Mouse (Mus musculus) kidney, adult 8-10 months (tissue): Measurements from ENCODE around the gene Igf2bp2.

ENCODE experiments used
- DNase-seq, 2 experiments: peaks; one replicate each; pipeline ENCODE4 v3.0.0; 2022

Igf2bp2 gene

GRCm38 (mm10) chr16:22147131-22147530 lies 16.0 kb downstream of the Igf2bp2 start:
- DNase-seq, result no peak

DNA sequence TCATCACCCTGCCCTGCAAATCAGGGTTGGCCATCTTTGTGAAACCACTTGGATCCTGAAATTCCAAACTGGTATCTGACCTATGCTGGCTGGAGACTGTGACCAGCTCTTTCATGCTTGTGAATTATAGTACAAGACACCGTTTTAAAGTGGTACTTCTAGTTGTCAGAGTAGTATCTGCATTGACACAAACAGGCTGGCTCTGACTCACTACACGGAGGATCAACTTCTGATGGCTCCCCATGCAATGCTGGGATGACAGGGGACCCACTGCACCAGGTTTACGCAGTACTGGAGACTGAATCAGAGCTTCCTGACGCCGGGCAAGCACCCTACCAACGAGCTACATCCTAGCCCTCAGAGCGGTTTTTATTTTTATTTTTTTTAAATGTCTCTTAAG lies 17.0 kb downstream of the Igf2bp2 start:
- no peak for DNase-seq

DNA sequence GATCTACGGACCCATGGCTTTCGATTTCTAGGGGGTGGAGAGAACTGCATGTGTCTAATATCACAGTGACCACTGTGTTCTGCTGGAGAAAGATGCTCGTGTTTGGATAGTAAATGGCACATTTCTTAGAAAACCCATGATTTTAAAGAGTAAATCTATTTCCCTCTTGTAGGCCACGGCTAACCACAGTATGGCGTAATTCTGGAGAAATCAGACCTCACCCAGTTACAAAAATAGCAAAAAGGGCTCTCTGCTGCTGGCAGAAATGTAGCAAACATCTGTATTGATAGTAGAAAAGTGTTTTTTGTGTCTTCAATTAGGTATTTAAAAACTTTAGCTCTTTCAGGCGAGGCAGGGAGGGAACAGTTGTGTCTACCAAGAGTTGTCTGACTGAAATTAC lies 18.6 kb downstream of the Igf2bp2 start:
- DNase-seq, result no peak

- peak; percentile 65 to 73 for DNase-seq
These were observed 22.2 kb downstream of the Igf2bp2 start for GRCm38 (mm10) chr16:22140861-22141260.

- no peak for DNase-seq
These were observed 23.3 kb downstream of the Igf2bp2 start for GRCm38 (mm10) chr16:22139821-22140220.

GRCm38 (mm10) chr16:22136198-22136597 lies 26.9 kb downstream of the Igf2bp2 start:
- no peak for DNase-seq

- DNase-seq, result peak; percentile 22 to 29
These were observed 31.8 kb downstream of the Igf2bp2 start for GRCm38 (mm10) chr16:22131321-22131720.

DNA sequence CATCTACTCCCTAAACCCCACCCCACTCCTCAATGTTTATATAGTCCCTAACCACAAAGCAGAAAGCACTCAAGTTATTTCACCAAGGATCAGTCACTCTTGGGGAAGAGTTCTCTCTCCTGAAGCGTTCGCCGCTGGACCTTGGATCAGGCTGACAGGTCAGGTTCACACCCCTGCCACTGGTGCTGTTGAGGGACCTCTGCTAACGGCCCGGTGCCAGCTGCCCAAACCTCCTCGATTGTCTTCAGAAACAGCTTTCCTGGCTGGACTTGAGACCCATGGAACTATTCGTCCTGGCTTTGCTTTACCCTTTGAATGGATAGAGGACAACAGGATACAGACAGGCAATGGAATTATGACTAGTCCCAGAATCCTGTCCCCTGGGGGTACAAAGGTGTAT lies 33.6 kb downstream of the Igf2bp2 start:
- peak; percentile 29 to 47 for DNase-seq

- DNase-seq, result no peak
These were observed 34.5 kb downstream of the Igf2bp2 start for GRCm38 (mm10) chr16:22128595-22128994.

DNA sequence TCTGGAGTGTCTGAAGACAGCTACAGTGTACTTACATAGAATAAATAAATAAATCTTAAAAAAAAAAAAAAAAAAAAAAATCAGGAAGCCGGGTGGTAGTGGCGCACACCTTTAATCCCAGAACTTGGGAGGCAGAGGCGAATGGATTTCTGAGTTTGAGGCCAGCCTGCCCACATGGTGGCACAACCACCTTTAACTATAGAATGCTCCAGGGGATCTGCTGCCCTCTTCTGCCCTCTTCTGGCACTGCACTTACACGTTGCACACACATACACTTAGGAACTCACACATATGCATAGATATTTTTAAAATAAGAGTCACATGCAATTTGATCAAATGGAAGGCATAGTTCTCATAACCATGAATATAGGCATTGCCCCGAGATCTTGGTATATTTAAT lies 35.3 kb downstream of the Igf2bp2 start:
- DNase-seq, result no peak

DNA sequence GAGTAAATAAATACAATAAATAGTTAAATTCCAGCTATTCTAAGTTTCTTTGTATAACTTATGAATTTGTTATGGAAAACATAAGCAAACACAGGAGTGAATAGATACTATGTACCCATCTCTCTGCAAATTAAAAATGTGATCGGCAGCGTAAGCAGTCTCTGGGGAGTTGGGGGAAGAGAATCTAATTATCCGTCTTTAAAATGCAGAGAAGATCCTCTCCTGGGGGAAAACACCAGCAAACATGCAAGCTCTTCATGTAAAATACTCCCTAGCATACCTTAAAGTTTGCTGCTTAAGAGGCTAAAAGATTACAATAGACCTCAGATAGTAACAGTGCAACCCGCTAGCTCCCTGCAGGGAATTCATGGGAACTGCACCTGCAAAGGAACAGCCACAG lies 36.2 kb downstream of the Igf2bp2 start:
- DNase-seq, result no peak

- DNase-seq, result no peak
These were observed 38.7 kb downstream of the Igf2bp2 start for GRCm38 (mm10) chr16:22124325-22124918.

DNA sequence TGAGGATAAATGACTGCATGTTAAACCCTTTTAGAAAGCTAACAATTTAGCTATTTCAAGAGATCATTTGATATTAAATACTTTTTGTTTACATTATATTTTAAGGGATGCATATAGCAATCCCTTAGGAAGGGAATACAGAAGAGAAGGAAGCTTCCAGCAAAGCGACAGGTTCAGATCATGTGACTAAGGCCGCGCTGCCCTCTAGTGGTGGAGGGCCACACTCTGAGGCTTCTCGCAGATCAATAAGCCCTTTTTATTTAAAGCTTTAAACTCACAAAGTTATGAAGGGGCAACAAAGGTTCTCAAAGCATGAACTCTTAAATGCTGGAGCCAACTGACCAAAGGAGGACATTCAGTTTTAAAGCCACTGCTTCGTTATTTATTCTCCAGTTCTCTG lies 39.4 kb downstream of the Igf2bp2 start:
- DNase-seq, result peak; percentile 21 to 69

DNA sequence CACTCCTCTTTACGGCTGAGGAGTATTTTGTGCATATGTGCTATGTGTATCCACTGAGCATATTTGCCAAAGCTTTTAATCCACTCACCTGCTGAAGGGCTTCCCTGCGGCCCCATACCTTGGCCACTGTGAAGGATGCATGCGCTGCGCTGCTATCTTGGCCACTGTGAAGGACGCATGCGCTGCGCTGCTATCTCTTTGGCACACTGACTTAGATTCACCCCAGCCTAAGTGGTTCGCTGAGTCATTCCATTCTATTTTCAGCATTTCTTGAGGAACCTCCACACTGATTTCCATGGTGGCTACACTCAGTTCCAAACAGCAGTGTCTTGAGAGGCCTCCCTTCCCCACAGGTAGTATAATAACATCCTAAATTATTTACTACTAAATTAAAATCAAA lies 42.0 kb downstream of the Igf2bp2 start:
- no peak for DNase-seq

- DNase-seq, result peak in 1 of 2 experiments; percentile 13
These were observed 43.6 kb downstream of the Igf2bp2 start for GRCm38 (mm10) chr16:22119524-22119923.

- DNase-seq, result peak; percentile 33 to 52
These were observed 44.2 kb downstream of the Igf2bp2 start for GRCm38 (mm10) chr16:22118716-22119501.

DNA sequence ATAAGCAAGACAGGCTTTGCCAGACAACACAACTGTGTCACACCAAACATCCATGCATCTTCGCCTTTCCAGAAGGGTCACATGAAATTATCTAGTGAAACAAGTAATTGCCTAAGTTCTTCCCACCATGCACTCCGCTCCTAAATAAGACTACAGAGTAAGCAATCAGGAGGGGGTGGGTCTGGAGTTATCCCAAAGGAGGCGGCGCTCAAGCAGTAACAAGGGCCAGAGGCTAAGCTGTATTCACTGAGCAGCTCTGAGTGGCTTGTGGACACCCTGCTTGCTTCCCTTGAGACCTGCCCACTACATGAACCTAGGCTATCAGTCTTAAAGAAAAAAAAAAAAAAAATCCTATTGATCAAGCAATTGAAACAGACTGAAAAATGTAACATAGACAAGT lies 44.9 kb downstream of the Igf2bp2 start:
- DNase-seq, result peak in 1 of 2 experiments; percentile 13

GRCm38 (mm10) chr16:22116748-22117147 lies 46.4 kb downstream of the Igf2bp2 start:
- DNase-seq, result no peak

DNA sequence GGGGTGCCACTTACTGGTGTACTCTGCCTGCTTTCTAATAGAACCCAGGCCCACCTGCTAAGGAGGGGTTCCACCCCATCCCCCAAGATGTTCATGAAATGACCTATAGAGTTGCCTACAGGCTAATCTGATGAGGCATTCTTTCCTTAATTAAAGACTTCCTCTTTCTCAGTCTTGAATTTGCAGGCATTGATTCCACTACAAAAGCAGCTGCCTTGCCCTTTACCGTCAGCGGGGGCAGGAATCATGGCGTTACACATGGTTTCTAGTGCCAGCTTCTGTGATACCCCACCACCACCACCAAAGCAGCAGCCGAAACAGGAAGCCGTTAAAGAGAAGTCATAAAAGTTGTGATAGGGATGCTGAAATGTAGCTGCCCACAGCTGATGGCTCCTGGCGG lies 47.0 kb downstream of the Igf2bp2 start:
- no peak for DNase-seq

DNA sequence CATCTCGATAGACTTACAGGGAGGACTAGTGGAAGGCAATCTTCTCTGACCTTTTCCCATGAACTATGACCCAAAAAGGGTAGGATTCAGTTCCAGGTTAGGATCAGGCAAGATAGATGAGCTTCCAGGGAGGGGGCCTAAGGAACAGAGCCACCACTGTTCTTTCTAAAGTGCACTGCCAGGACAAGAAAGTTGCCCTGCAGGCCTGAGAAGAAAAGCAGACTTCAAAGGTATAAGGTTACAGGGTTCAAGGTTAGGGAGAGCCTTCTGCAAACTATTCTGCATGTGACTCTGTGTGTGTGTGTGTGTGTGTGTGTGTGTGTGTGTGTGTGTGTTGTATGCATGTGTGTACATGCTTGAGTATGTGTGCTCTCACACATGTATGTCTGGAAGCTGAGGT lies 53.1 kb downstream of the Igf2bp2 start:
- DNase-seq, result no peak

DNA sequence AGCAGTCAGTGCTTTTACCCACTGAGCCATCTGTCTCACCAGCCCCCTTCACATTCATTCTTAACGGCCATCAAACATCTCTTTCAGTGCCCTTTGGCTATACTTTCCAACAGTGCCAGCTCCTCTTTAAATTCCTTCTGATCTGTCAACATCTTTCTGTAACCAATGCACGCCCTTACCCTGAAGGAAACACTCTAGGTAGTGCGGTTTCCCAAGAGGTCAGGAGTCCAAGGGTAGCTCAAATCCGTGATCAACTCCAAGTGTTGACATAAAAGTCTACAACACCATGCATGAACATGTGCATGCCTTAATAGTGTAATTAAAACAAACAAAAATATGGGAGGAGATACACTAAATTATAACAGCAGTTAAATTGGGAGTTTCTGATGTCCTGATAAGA lies 53.9 kb downstream of the Igf2bp2 start:
- DNase-seq, result no peak

DNA sequence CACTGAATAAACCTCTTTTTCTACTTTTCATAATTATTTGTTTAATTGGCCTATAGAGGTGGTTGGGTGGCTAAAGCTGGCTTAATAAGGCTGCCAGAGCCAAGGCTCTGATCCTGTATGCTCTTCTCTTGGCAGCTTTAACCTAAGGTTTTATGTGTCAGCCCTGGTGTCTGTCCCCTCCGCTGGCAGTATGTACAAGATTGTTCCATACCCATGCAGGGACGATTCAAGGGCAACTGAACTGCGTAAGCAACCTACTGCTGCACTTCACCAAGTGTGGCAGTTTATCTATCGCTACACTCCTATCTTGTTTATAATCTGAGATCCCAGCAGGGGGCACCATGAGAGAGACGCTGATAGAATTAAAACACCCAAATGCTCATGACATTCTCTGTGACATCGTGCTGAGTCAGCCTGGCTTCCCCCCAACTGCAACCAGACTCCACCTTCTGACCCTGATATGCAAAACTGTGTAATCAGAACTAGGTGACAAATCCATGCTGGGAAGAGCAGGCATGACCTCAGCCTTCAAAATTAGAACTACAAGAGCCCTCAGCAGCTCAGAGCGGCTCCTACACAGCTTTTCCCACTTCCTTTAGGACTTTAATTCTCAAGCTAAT lies 55.1 kb downstream of the Igf2bp2 start:
- peak; percentile 44 to 66 for DNase-seq

DNA sequence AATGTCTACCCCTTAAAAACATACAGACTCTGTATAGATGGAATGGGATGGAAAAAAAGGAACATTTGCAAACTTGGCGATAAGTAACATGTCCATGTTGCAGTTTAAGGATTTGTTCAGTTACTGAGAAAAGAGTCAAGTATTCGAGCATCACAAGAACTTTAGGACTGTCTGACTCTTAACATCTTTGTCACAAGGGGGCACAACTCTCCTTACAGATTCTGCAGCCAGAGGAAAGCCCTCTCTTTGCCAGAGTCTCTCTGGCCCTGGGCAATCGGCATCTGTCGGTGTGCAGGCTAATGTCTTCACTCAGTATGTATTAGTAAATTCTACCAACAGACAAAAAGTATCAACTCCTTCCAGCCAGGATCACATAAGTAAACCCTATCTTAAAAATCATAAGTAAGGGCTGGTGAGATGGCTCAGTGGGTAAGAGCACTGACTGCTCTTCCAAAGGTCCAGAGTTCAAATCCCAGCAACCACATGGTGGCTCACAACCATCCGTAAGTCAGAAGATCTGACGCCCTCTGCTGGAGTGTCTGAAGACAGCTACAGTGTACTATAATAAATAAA lies 57.0 kb downstream of the Igf2bp2 start:
- no peak for DNase-seq

DNA sequence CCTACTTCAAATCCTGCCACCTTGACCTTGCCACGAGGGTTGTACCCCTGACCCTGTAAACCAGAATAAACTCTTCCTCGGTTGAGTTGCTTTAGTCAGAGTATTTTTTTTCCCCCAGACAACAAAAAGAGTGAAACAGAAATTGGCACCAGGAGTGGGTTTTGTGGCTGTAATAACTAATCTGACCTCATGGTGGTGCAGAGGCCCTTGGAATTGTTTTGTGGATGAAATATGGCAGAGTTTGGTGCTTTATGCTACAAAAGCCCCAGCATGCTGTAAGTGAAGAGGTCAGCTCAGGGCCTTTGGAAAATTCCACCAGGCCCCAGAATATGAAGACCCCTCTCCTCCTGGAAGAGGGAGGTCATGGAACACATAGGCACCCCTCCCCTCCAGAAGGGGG lies 63.0 kb downstream of the Igf2bp2 start:
- no peak for DNase-seq
